Mouse (Mus musculus) neural tube, embryonic 14.5 days (tissue): ENCODE results near the gene Btbd35f28. TPM values are rescaled to one million over a fixed set of nuclear protein-coding genes. Genes with fewer than 3 reads are reported as not detected.
"Not testable (repeated sequence)": the region's sequence is repeated elsewhere in the genome, so short reads cannot be mapped to it uniquely, and the experiment has no call there.

ENCODE experiments used
- ATAC-seq: fragments of 200-750 bp; cut with Nextera tagmentation; 2 replicates; pipeline ENCODE4 v1.8.0; 2017; ENCODE audit warnings: low read depth, mild to moderate bottlenecking, moderate TSS enrichment, moderate library complexity
- H3K27ac ChIP-seq: fragments of 300-500 bp; sonication (generic); 2 replicates; pipeline ENCODE4 v1.5.1; 2014; ENCODE audit warnings: low read depth, mild to moderate bottlenecking, control low read depth, low read length, moderate library complexity, mixed read lengths
- H3K27me3 ChIP-seq: fragments of 300-500 bp; sonication (generic); 2 replicates; pipeline ENCODE4 v1.6.1; 2014; ENCODE audit warnings: low read length; ENCODE audit not compliant: control insufficient read depth, insufficient read depth
- H3K36me3 ChIP-seq: fragments of 300-500 bp; sonication (generic); 2 replicates; pipeline ENCODE4 v1.6.1; 2014; ENCODE audit warnings: low read length, mixed read lengths; ENCODE audit not compliant: control insufficient read depth, insufficient read depth
- H3K4me1 ChIP-seq: fragments of 300-500 bp; sonication (generic); 2 replicates; pipeline ENCODE4 v1.6.1; 2014; ENCODE audit warnings: low read length; ENCODE audit not compliant: control insufficient read depth, insufficient read depth
- H3K4me2 ChIP-seq: fragments of 300-500 bp; sonication (generic); 2 replicates; pipeline ENCODE4 v1.6.1; 2014; ENCODE audit warnings: mild to moderate bottlenecking, low read depth, low read length, control low read depth
- H3K4me3 ChIP-seq: fragments of 300-500 bp; sonication (generic); 2 replicates; pipeline ENCODE4 v1.5.1; 2014; ENCODE audit warnings: low read depth, low read length, control low read depth, mixed read lengths
- H3K9ac ChIP-seq: fragments of 300-500 bp; sonication (generic); replicated peaks from 2 replicates; pipeline ENCODE4 v1.6.1; 2014; ENCODE audit warnings: low read depth, mild to moderate bottlenecking, control low read depth, low read length, mixed read lengths
- H3K9me3 ChIP-seq: fragments of 300-500 bp; sonication (generic); 2 replicates; pipeline ENCODE4 v1.6.1; 2016; ENCODE audit warnings: low read length; ENCODE audit not compliant: control insufficient read depth
- WGBS: fragments of 180-500 bp; shearing (Covaris S2); extraction: QIAGEN DNeasy Blood & Tissue Kit; methylation state at CpG from one replicate; pipeline ENCODE4 v1.1.7; 2014; 5-methylcytosine and 5-hydroxymethylcytosine counted together
- polyA plus RNA-seq: library from polyadenylated mRNA; unstranded; fragments of >200 nt; fragmentation: Nextera tagmentation; extraction: Ambion mirVana; gene quantifications from 2 replicates; pipeline ENCODE4 v1.2.1, GENCODE M21; 2014

The Btbd35f28 gene
- not detected in 2 replicates for polyA plus RNA-seq

DNA sequence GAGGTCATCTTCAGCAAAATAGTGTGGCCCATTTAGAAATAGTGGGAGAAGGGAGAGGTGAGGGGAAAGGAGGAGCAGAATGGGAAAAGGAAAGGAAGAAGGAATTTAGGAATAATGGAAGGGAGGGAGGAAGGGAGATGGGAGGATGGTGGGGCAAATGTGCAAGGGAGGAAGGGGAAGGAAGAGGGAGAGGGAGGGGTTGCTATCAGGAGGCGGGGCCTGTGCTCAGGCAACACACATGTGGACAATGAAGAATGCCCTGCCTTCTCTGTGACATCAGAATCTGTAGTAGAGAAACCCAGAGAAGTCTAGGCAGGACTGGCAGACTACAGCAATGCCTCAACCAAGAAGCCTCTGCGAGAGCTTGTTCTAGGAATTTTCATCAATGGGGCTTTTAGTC is at the start of gene Btbd35f28:
Gene Btbd35f28 (plus strand): TSS at position 301 of the 400 bp plus-strand sequence.
- not testable (repeated sequence) for H3K27ac ChIP-seq, H3K9ac ChIP-seq, H3K4me1 ChIP-seq, H3K36me3 ChIP-seq, H3K4me3 ChIP-seq, ATAC-seq, H3K9me3 ChIP-seq, H3K4me2 ChIP-seq, H3K27me3 ChIP-seq
- WGBS, result no CpG with 5 or more reads among the region's 2 CpGs

Other genes starting within 250 kb of the Btbd35f28 start
- not detected in 2 replicates for gene Btbd35f16, start 239.6 kb upstream of the Btbd35f28 start, polyA plus RNA-seq
- not detected in 2 replicates for gene Btbd35f3, start 158.9 kb upstream of the Btbd35f28 start, polyA plus RNA-seq
- gene Btbd35f20, start 94.7 kb downstream of the Btbd35f28 start, polyA plus RNA-seq, result not detected in 2 replicates
- gene Btbd35f17, start 174.1 kb downstream of the Btbd35f28 start, polyA plus RNA-seq, result not detected in 2 replicates